ENCODE assay signal across 8 mouse cellular contexts in genomic region chr13:4110281-4111188, GRCm38 (mm10). TPM values are rescaled to one million over a fixed set of nuclear protein-coding genes. Genes with fewer than 3 reads are reported as not detected.
DNase-seq lines count a peak whose midpoint lies in the region; ATAC-seq and TF ChIP-seq lines count a peak whose summit lies in the region.

No protein-coding gene starts in this region.

- H3K27ac ChIP-seq in hindbrain, postnatal 0 days, result no peak overlapping the region

- H3K9ac ChIP-seq in hindbrain, postnatal 0 days (replicated peaks; ENCODE audit: low read length), result no peak overlapping the region

- no peaks in the 10 kb centered on the region for H3K27me3 ChIP-seq in hindbrain, postnatal 0 days (ENCODE audit: insufficient read depth, low read length)

- H3K4me3 ChIP-seq in hindbrain, postnatal 0 days (ENCODE audit: low read length), result no peak overlapping the region

- TF ChIP-seq CTCF in hindbrain, postnatal 0 days (IDR thresholded peaks at IDR 0.05; ENCODE audit: low read depth), result peak; percentile 85

- DNase-seq in heart, adult 11 months, result peak; percentile 90
- DNase-seq in heart, postnatal 25 days (ENCODE audit: low spot score), result no peak
- peak; percentile 77 to 82 for DNase-seq in cerebellum, postnatal 10 days
- peak; percentile 5 to 30 for DNase-seq in frontal cortex, postnatal 10 days (ENCODE audit: low spot score in 2 of 2)
- peak; percentile 85 for DNase-seq in hindbrain, postnatal 0 days (ENCODE audit: low spot score)
- peak; percentile 43 for DNase-seq in layer of hippocampus, postnatal 36 days
- peak; percentile 39 to 64 for DNase-seq in right cerebral cortex, postnatal 10 days (ENCODE audit: low spot score in 2 of 2)

- H3K4me1 ChIP-seq in hindbrain, postnatal 0 days (ENCODE audit: insufficient read depth, low read length), result no peaks in the 10 kb centered on the region

- H3K4me2 ChIP-seq in hindbrain, postnatal 0 days (ENCODE audit: low read depth, low read length), result no peak overlapping the region

- WGBS in hindbrain, postnatal 0 days, result 27% methylated on average over 6 of the region's 6 CpGs

- H3K9me3 ChIP-seq in hindbrain, postnatal 0 days (ENCODE audit: low read length), result no peaks in the 10 kb centered on the region

- intact Hi-C loops in heart, postnatal 25 days (cut with DNase I), result loop anchor here (1.0 to 5.0 kb wide), 2 partner anchors 97 to 172 kb away; no protein-coding TSS in a partner anchor

- no peaks in the 10 kb centered on the region for H3K36me3 ChIP-seq in hindbrain, postnatal 0 days (ENCODE audit: insufficient read depth, low read length)

- ATAC-seq in hindbrain, postnatal 0 days, result peak; percentile 83
- peak; percentile 82 for ATAC-seq in megakaryocyte, adult 5-6 weeks (ENCODE audit: poor library complexity, severe bottlenecking)

RNA-seq across cellular contexts. Expression of gene Akr1c18, which starts 39.9 kb away (rescaled TPM):
- total RNA-seq in heart, postnatal 25 days (2021), result not detected
- not detected in 2 replicates for total RNA-seq in hindbrain, postnatal 0 days (2014; rRNA removed)
- polyA plus RNA-seq in hindbrain, postnatal 0 days (2015; fragmentation: Nextera tagmentation; extraction: Ambion mirVana), result 0.15 TPM in 1 of 2 replicates, not detected in the other
- total RNA-seq in layer of hippocampus, postnatal 36 days (2021), result 1 to 10 TPM; 1.7 TPM
- total RNA-seq in megakaryocyte, adult 5-6 weeks (2015), result 0.65 and 0.84 TPM in 2 replicates
- 0.20 and 1.0 TPM in 2 replicates for total RNA-seq in megakaryocyte, adult 5-6 weeks (2017)
